Mouse (Mus musculus): ENCODE results near the gene C1qtnf1.
A peak's percentile ranks its signal among the peaks of the same experiment; 100 is the strongest.
"Not testable (repeated sequence)": the region's sequence is repeated elsewhere in the genome, so short reads cannot be mapped to it uniquely, and the experiment has no call there.

Gene C1qtnf1

GRCm38 (mm10) chr11:118427986-118428385 lies at the start of gene C1qtnf1:
Gene C1qtnf1 (plus strand): TSS chr11:118428203.
- no peak for DNase-seq

GRCm38 (mm10) chr11:118378656-118379055 lies 49.3 kb upstream of the C1qtnf1 start:
- DNase-seq: no peak

- peak; percentile 91 for DNase-seq
Measured at GRCm38 (mm10) chr11:118379251-118380009, 48.6 kb upstream of the C1qtnf1 start.

GRCm38 (mm10) chr11:118387816-118388215 lies 40.2 kb upstream of the C1qtnf1 start:
- not testable (repeated sequence) for DNase-seq

GRCm38 (mm10) chr11:118393991-118394390 lies 34.0 kb upstream of the C1qtnf1 start:
- DNase-seq: no peak

GRCm38 (mm10) chr11:118394538-118394937 lies 33.5 kb upstream of the C1qtnf1 start:
- DNase-seq: peak; percentile 3

GRCm38 (mm10) chr11:118397806-118398530 lies 30.0 kb upstream of the C1qtnf1 start:
- DNase-seq: peak; percentile 4

GRCm38 (mm10) chr11:118399891-118400565 lies 28.0 kb upstream of the C1qtnf1 start:
- peak; percentile 3 for DNase-seq

GRCm38 (mm10) chr11:118400566-118400936 lies 27.5 kb upstream of the C1qtnf1 start:
- peak; percentile 13 for DNase-seq

- DNase-seq: peak; percentile 15
Measured at GRCm38 (mm10) chr11:118401195-118401594, 26.8 kb upstream of the C1qtnf1 start.

- DNase-seq: peak; percentile 39
Measured at GRCm38 (mm10) chr11:118401760-118402280, 26.2 kb upstream of the C1qtnf1 start, which contains the start of gene Lgals3bp. Gene Lgals3bp (minus strand): TSS chr11:118402092.

GRCm38 (mm10) chr11:118403183-118403582 lies 24.8 kb upstream of the C1qtnf1 start:
- DNase-seq: no peak

- DNase-seq: peak; percentile 3
Measured at GRCm38 (mm10) chr11:118403951-118404899, 23.8 kb upstream of the C1qtnf1 start.

- DNase-seq: peak; percentile 3
Measured at GRCm38 (mm10) chr11:118405311-118405710, 22.7 kb upstream of the C1qtnf1 start.

- peak; percentile 2 for DNase-seq
Measured at GRCm38 (mm10) chr11:118406521-118406920, 21.5 kb upstream of the C1qtnf1 start.

GRCm38 (mm10) chr11:118407318-118407910 lies 20.6 kb upstream of the C1qtnf1 start:
- DNase-seq: peak; percentile 49

GRCm38 (mm10) chr11:118408051-118408740 lies 19.8 kb upstream of the C1qtnf1 start:
- peak; percentile 6 for DNase-seq

- DNase-seq: no peak
Measured at GRCm38 (mm10) chr11:118409106-118410072, 18.6 kb upstream of the C1qtnf1 start.

GRCm38 (mm10) chr11:118410073-118410444 lies 17.9 kb upstream of the C1qtnf1 start:
- DNase-seq: no peak

- no peak for DNase-seq
Measured at GRCm38 (mm10) chr11:118410479-118410878, 17.5 kb upstream of the C1qtnf1 start.
